Mouse (Mus musculus) adrenal gland, adult (tissue): ENCODE results near the gene 1110059E24Rik.

Experiments used
- DNase-seq, 2 experiments: peaks; one replicate each; pipeline ENCODE4 v3.0.0; 2022 to 2023; ENCODE audit warnings: low spot score in 1 of 2; ENCODE audit not compliant: inconsistent age in 2 of 2

1110059E24Rik gene

DNA sequence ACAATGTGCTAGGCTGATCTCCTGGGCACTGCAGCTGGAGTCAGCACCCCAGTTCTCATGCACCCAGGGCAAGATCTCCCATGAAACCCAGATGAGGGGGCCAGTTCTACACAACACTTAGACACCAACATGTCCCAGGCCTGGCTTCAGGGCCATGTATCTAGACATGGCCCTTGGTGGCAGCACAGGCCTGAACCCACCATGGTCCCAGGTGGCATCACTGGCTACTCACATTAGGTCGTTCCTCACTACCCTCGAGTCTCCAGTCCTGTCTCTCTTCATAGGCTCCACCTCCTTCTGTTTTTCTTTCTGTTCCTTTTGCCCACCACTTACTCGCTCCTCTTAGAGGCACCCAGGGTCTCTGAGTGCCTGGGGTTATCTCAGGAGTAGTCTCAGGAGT is 72.9 kb downstream of the 1110059E24Rik start:
- no peak for DNase-seq

DNA sequence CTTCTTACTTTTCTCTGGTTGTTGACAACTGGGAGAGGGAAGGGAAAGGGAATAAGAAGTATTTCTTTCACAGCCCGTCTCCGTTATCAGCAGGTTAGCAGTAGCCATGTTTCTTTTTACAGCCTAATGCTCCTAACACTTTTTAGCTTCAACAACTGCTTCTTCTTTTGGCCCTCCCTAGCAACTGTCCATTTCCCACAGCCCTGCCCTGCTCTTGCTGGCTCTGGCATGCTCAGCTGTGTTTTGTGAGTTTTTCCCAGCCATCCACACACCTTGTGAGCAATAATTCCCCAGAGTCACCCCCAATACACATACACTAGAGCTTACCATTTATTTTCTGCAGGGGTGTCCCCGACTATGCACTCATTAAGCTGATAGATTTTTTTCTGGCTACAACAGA is 75.3 kb downstream of the 1110059E24Rik start:
- DNase-seq: no peak

DNA sequence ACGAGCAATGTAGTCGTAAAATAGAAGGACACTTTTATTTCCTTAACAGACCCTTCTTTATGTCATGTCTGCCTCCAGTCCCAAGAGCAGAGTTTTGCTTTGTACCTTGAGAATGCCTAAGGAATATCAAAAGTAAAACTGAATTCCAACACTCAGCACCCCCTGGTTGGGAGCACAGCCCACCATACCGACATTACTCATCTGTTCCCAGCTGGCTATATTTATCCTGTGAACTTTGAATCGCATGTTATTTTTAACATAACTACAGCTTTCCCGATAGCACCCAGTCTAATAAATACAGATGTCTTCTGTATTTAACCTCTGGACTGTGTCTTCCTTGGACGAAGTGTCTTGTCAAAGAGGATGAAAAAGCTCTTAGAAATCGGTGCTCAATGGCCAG is 80.8 kb downstream of the 1110059E24Rik start:
- DNase-seq: no peak

DNA sequence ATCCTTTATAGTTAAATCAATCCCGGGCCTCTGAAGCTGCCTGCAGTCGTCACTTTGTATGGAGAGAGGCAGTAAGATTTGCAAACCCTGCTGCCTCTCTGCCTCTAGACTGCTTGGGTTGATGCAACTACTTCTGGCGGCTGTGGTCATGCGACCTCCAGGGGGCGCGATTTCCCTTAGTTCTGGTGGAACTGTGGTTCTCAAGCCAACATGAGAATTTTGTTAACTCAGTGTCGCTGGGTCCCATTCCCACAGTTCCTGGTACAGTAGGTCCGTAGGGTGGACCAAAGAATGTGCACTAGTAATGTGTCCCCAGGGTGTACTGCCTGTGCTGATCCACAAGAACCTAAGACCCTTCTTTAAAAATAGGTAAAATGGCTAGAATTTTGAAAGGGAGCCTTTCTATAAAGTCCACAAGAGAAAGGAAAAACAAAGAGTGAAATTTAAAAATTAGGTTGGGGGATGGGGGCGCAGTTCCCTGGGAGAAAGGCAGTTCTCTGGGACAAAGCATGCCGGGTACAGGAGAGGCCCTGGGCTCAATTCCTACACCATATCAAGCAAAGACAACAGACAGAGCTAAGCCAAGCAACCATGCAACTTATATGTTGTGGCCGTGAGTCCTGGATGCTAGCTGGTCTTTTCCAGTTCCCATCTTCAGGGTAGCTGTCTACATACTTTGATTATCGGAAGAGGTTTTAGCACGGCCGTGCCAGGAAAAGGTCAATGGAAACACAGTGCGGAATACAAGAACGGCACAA is 81.4 kb downstream of the 1110059E24Rik start:
- peak; percentile 88 to 96 for DNase-seq

DNA sequence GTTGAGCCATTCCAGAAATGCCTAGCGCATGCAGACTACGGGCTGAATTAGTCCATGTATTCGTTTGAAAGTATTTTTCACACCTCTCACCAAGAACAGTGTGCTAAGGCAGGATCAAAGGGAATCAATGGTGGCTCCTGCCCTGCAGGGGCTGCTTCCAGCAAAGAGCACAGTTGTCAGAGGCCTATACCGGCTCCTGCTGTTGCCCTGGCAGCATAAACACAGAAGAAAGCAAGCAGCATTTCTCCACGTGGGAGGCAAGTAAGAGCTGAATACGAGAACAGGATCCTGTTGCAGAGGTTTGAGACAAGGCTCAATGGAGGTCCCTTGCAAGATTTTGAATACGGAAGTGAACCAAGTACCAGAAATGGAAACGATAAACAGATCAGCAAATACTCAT is 82.0 kb downstream of the 1110059E24Rik start:
- peak in 1 of 2 experiments; percentile 36 for DNase-seq

DNA sequence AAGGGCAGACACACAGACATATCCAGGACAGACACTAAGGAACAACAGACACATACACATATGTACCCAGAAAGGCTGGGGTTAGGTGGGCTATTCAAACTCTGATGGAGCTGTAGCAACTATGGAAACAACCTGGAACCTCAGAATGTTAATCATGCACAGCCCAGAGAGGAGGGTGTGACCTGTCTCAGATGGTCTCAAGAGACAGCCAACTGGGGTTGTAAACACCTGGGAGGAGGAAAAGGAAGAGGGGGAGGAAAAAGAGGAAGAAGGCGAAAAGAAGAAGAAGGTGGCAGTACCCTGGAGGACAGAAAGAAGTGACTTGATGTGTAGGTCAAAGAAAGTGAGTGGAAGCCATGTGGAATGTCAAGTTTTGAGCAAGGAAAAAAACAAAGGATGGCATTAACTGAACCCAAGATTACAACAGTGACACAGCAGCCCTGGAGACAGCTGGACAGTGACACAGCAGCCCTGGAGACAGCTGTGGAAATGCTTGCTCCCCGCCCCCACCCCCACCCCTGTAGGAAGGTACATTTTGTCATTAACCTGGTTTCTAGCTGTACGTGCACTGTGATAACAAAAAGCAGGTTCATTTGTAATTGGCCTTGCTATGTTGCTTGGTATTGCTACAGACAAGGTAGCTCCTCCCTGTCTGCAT is 84.1 kb downstream of the 1110059E24Rik start:
- DNase-seq: no peak

DNA sequence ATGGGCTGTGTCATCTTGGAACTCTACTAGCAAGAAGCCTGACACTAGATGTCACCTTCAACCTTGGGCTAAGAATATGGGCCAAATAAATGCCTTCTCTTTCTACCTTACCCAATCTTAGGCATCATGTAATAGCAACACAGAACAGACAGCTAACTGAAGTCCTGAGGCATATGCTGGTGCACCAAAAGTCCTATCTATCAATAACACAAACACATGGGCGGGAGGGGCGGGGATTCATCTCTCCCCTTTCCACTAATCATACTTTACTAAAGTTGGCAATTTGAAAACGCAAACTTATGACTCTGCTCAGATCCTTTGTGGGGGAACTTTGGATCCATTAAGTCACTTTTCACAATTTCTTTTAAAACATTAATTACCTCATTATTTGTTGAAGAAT is 84.8 kb downstream of the 1110059E24Rik start:
- no peak for DNase-seq

DNA sequence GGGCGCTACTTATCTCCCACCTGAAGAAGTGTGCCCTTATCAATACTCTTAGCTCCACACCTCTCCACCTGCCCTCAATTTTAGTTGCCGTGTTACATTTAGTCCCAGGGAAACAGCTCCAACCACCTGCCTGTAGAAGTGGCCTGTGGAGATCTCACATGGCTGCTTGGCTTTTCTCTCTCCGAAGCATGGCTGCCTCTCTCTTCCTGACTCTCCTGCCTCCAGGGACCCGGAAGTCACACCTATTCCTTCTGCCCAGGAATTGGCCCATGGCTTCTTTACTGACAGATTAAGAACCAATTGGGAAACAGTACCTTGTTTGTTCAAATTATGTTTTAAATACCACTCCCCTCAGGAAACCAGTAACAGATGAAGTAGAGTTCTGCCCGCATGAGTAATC is 86.3 kb downstream of the 1110059E24Rik start:
- DNase-seq: no peak

DNA sequence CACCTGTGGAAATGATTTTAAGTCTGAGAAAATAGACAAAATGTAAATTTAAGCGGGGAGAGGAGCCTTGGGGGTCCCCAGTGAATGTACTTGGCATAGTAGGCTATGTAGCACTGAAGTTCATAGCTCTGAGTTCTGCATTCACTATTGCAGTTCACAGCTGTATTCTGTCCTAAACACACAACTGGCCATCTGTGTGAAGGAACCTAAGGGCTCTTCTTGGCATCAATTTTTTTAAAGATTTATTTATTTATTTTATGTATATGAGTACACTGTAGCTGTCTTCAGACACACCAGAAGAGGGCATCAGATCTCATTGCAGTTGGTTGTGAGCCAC is 88.3 kb downstream of the 1110059E24Rik start:
- no peak for DNase-seq

DNA sequence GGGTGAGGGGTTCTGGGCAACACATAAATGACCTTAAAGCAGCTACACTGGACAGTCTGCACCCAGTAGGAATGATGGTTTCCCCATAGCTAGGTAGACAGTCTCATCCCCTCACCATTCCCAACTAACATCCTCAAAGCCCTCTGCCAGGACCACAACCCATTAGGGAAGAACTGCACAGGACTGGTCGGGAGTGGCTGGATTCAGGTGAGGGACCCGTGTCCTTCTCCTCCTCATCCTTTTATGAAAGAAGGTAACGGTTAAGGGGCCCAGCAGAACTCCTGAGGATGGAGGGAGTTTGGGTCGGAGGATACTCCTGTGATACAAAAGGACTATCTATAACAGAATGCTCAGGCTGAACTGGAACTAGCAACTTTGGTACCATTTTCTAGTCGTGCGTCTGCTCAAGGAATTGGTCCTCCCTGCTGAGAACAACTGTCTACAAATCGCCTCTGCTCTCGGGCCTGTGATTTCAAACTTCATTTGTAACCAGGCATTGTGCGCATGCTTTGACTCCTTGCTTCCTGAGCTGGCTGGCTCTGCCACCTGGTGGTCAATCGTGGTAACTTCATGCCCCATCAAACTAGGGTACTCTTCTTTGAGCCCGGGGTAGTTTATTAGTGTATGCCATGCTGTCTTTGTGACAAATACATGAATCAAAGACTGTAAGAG is 88.9 kb downstream of the 1110059E24Rik start:
- DNase-seq: peak; percentile 66 to 92

DNA sequence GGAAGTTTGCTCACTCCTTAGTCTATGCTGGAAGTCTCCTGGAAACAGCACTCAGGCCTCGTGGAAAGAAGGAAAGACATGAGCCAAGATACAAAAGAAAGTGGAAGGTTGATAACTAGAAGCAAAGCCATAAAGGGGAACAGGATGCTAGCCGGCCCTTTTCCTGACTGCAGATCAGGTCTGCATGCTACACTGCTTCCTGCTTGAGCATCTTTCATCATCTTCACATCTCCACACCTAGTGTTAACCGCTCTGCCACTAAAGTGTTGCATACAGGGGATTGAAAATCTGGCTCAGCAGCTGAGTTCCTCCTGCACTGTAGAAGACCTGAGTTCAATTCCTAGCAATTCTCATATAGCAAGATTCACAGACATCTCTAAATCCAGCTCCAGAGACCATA is 89.8 kb downstream of the 1110059E24Rik start:
- DNase-seq: no peak

DNA sequence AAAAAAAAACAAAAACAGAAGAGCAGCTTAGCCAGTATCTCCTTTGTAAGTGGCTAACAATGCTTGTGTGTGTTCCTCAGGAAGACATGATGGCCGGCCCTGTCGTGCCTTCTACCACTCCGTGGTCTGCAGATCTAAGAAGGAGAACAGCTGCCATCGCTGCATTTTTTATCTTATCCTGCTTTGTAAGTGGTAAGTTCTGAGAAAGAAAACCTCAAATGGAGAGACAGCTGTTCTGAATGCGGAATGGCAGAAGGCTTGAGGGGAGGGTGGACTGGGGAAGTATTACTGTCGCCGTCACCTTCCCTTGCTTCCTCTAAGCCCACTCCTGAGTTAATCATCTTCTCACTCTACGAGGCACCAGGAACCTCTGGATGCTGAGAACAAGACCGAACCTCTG is 100.0 kb downstream of the 1110059E24Rik start:
- DNase-seq: no peak

DNA sequence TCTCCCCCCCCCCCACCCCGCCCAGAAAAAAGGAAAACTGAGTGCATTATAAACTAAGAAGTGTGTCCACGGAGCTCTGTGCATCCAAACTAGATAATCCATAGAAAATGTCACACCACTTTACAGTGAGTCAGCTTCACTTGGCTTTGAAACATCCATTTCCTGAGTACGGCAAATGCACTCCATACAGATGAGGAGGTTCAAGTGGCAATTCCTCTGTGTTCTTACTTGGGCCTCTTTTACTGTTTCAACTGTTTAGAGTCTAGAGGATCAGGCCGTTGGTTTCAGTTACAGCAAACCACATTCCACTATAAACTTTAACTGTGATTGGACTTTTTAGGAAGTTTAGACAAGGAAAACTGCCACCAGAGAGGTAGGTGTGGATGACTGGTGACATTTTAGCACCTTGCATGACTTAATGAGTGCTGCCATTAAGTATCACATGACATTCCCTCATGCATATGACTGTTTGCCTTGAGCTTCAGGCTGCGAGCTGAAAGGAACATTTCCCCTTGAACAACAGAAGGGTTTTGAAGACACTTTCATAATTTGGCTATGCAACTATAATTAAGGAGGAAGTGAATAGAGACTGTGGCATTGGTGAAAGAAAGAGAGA is 100.7 kb downstream of the 1110059E24Rik start:
- no peak for DNase-seq

DNA sequence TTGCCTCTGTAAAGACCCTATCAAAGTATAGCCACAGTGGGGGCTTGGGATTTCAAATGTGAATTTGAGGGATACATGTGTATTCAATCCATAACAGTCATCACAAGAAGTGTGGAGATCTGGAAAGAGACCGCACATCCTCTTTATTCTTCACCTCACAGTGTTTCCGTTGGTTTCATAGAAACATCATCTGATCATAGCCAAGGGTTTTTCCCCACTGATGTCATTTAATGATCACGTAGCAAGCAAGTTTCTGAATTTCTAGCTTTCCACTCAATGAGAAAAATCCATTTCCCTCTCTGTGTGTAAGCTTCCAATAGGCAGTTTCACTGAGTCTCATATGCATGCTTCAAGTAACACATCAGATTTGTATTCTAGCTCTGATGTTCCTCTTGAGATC is 103.1 kb downstream of the 1110059E24Rik start:
- DNase-seq: no peak

DNA sequence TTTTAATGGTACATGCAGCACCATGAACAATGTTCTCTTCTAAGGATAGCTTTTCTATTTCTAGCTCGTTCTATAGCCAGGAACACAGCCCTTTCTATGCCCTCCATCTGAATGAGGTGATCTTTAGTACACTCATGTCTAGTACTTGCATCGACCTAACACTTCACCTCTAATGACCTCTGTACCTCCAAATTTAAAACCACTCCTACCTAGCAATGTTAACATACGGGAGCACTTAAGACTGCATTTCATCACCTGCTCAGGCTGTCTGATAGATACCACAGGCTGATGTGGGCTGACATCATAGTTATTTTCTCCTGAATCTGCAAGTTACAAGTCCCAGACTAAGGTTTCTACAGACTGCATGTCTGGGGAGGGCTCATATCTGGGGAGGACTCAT is 103.8 kb downstream of the 1110059E24Rik start:
- no peak for DNase-seq

DNA sequence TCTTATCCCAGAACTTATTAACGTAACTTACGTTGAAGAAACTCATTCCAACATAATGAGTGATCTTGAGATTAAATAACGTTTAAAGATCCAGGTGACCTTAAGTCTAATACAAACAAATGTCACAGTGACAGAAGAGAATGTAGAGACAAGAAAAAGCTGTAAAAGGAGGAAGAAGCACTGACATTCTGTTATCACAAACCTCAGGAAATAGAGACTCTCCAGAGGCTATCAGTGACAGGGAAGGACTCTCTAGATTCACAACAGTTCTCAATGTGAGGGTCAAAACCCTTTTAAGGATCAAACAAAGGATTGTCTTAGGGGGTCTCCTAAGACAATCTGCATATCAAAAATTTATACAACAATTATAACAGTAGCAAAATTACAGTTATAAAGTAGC is 115.7 kb downstream of the 1110059E24Rik start:
- no peak for DNase-seq
